Mouse (Mus musculus) duodenum, adult 2 months (tissue): ENCODE results near the gene Irf5. TPM values are rescaled to one million over a fixed set of nuclear protein-coding genes. Genes with fewer than 3 reads are reported as not detected.

ENCODE experiments used
- polyA plus RNA-seq: library from polyadenylated mRNA; depleted of rRNA; stranded (reverse); fragments of >200 nt; gene quantifications from 2 replicates; pipeline ENCODE4 v1.2.3, GENCODE M21; 2012; ENCODE audit warnings: low replicate concordance; rRNA removed

Gene Irf5
- polyA plus RNA-seq: 11.5 and 15.4 TPM in 2 replicates

GRCm38 (mm10) chr6:29526281-29527251 is at the start of gene Irf5:
Gene Irf5 (plus strand): TSS chr6:29526625.

GRCm38 (mm10) chr6:29507447-29508309 is 18.7 kb upstream of the Irf5 start, which contains the start of gene Kcp:
Gene Kcp (minus strand): TSS chr6:29507952.

Other genes with a start within 250 kb of the Irf5 start
- 0.39 and 0.56 TPM in 2 replicates for gene Fam71f2, start 247.0 kb upstream of the Irf5 start, polyA plus RNA-seq
- gene Fam71f1, start 207.5 kb upstream of the Irf5 start, polyA plus RNA-seq: not detected in 2 replicates
- 13.7 and 14.7 TPM in 2 replicates for gene Calu, start 178.6 kb upstream of the Irf5 start, polyA plus RNA-seq
- gene Opn1sw, start 138.2 kb upstream of the Irf5 start, polyA plus RNA-seq: not detected in 2 replicates
- 1.00 and 2.3 TPM in 2 replicates for gene Ccdc136, start 130.3 kb upstream of the Irf5 start, polyA plus RNA-seq
- 4.8 and 9.1 TPM in 2 replicates for gene Flnc, start 93.4 kb upstream of the Irf5 start, polyA plus RNA-seq
- gene Atp6v1f, start 58.9 kb upstream of the Irf5 start, polyA plus RNA-seq: 203 and 282 TPM in 2 replicates
- not detected in 2 replicates for gene Atp6v1fnb, start 55.2 kb upstream of the Irf5 start, polyA plus RNA-seq
- gene Kcp, start 18.7 kb upstream of the Irf5 start, polyA plus RNA-seq: 5.0 and 7.2 TPM in 2 replicates
- 10.2 and 36.5 TPM in 2 replicates for gene Tnpo3, start 83.3 kb downstream of the Irf5 start, polyA plus RNA-seq
- gene Tspan33, start 167.6 kb downstream of the Irf5 start, polyA plus RNA-seq: 1.2 and 2.9 TPM in 2 replicates
- 7.1 and 13.2 TPM in 2 replicates for gene Smo, start 208.9 kb downstream of the Irf5 start, polyA plus RNA-seq
- gene Ahcyl2, start 241.4 kb downstream of the Irf5 start, polyA plus RNA-seq: 40.2 and 68.7 TPM in 2 replicates